Mouse (Mus musculus): ENCODE data around the gene Mettl2.
"Not testable (repeated sequence)": the region's sequence is repeated elsewhere in the genome, so short reads cannot be mapped to it uniquely, and the experiment has no call there.

Mettl2 gene

GRCm38 (mm10) chr11:105125735-105126519, at the start of gene Mettl2:
Mettl2 (plus strand) TSS chr11:105126425.
- peak; percentile 90 for DNase-seq (ENCODE audit: low spot score)

- DNase-seq (ENCODE audit: low spot score), result not testable (repeated sequence)
Measured at GRCm38 (mm10) chr11:105112448-105112847, 13.8 kb upstream of the Mettl2 start.

GRCm38 (mm10) chr11:105117814-105118213, 8.4 kb upstream of the Mettl2 start:
- DNase-seq (ENCODE audit: low spot score), result no peak

GRCm38 (mm10) chr11:105120551-105121061, 5.6 kb upstream of the Mettl2 start:
- DNase-seq (ENCODE audit: low spot score), result no peak

GRCm38 (mm10) chr11:105121792-105122191, 4.4 kb upstream of the Mettl2 start:
- not testable (repeated sequence) for DNase-seq (ENCODE audit: low spot score)

- DNase-seq (ENCODE audit: low spot score), result peak; percentile 91
Measured at GRCm38 (mm10) chr11:105123986-105124385, 2.2 kb upstream of the Mettl2 start.

- DNase-seq (ENCODE audit: low spot score), result no peak
Measured at GRCm38 (mm10) chr11:105126520-105127029, 350 bp downstream of the Mettl2 start.

- no peak for DNase-seq (ENCODE audit: low spot score)
Measured at GRCm38 (mm10) chr11:105135692-105136091, 9.5 kb downstream of the Mettl2 start.

- not testable (repeated sequence) for DNase-seq (ENCODE audit: low spot score)
Measured at GRCm38 (mm10) chr11:105137255-105137654, 11.0 kb downstream of the Mettl2 start.

- DNase-seq (ENCODE audit: low spot score), result not testable (repeated sequence)
Measured at GRCm38 (mm10) chr11:105140512-105140911, 14.3 kb downstream of the Mettl2 start.

GRCm38 (mm10) chr11:105141115-105141514, 14.9 kb downstream of the Mettl2 start:
- DNase-seq (ENCODE audit: low spot score), result no peak

GRCm38 (mm10) chr11:105143564-105143963, 17.3 kb downstream of the Mettl2 start:
- DNase-seq (ENCODE audit: low spot score), result no peak

- no peak for DNase-seq (ENCODE audit: low spot score)
Measured at GRCm38 (mm10) chr11:105144084-105144483, 17.9 kb downstream of the Mettl2 start.

GRCm38 (mm10) chr11:105144508-105145210, 18.4 kb downstream of the Mettl2 start:
- no peak for DNase-seq (ENCODE audit: low spot score)

GRCm38 (mm10) chr11:105145211-105145610, 19.0 kb downstream of the Mettl2 start:
- no peak for DNase-seq (ENCODE audit: low spot score)

GRCm38 (mm10) chr11:105146593-105146992, 20.4 kb downstream of the Mettl2 start, which contains the start of gene Gm10842:
Gm10842 (plus strand) TSS chr11:105146893.
- DNase-seq (ENCODE audit: low spot score), result no peak

- DNase-seq (ENCODE audit: low spot score), result no peak
Measured at GRCm38 (mm10) chr11:105149353-105149752, 23.1 kb downstream of the Mettl2 start.

- no peak for DNase-seq (ENCODE audit: low spot score)
Measured at GRCm38 (mm10) chr11:105149766-105150165, 23.5 kb downstream of the Mettl2 start.

- no peak for DNase-seq (ENCODE audit: low spot score)
Measured at GRCm38 (mm10) chr11:105150691-105151090, 24.5 kb downstream of the Mettl2 start.

- DNase-seq (ENCODE audit: low spot score), result no peak
Measured at GRCm38 (mm10) chr11:105151226-105152016, 25.2 kb downstream of the Mettl2 start.

GRCm38 (mm10) chr11:105152017-105152300, 25.7 kb downstream of the Mettl2 start:
- no peak for DNase-seq (ENCODE audit: low spot score)

- no peak for DNase-seq (ENCODE audit: low spot score)
Measured at GRCm38 (mm10) chr11:105152357-105152899, 26.2 kb downstream of the Mettl2 start.
